Mouse (Mus musculus) left cerebral cortex, adult 8-10 months (tissue): ENCODE measurements around the gene Plb1. TPM values are rescaled to one million over a fixed set of nuclear protein-coding genes. Genes with fewer than 3 reads are reported as not detected.

Experiments
- DNase-seq, 2 experiments: peaks; one replicate each; pipeline ENCODE4 v3.0.0; 2022; ENCODE audit warnings: low spot score in 2 of 2
- total RNA-seq, 4 experiments: library from RNA; stranded (reverse); gene quantifications; 2 replicates each; pipeline ENCODE4 v1.2.4; 2022

Gene Plb1
- total RNA-seq = 1 to 10 TPM in 3 of 4 experiments, under 1 TPM in 1; 0.54 to 1.7 (median 1.3) TPM

DNA sequence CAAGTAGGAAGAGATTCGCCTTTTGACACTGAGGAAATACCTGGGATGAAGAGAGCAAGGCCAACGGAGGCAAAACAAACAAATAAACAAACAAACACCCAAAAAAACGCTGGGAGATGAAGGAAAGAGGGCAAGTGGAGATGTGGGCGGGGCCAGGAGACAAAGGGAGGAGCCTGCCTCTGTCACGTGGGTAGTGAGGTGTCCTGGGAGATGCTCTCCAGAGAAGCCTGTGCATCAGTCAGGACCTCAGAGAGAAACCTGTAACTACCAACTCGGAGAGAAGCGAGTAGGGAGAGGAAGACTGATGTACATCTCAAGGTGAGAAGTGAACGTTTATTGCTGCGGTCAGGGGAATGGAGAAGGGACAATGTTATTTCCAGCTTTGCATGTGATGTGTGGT lies at the start of gene Plb1:
TSS of gene Plb1 (plus strand) at position 235 of the 400 bp plus-strand sequence.
- no peak for DNase-seq

DNA sequence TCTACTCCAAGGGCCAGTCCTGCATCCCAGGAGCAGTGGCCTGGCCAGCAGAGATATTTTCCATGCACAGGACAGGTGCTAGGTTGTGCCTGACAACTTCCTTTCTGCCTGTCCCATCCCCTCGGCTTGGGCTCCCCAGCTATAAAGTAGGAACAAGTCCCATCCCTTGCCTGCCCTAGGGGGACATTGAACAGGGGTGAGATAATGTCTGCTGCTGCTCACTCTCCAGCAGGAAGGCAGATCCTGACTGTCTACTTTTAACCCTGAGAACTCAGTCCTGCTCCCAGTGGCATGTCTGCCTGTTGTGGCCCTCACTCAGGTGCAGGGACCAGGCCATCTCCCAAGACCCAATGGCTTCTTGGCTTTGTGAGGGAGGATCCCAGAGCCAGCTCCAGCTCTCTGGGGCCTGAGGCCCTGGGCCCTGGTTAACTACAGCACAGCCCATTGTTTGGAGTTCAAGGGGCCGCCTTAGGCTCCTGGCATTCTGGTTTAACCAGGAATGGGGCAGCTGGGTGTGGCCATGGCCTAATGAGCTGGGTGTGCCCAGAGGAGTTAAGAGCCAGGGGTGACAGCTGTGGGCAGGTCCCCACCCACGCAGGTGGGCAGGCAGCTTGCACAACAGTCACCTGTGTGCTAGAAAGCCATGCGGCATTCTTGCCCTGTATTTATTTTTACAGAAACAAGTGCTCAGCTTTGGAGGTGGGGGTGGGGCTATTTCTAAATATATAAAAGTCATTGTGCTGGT lies 49.5 kb upstream of the Plb1 start:
- DNase-seq = no peak

- no peak for DNase-seq
Measured at GRCm38 (mm10) chr5:32187717-32188116, 44.8 kb upstream of the Plb1 start.

GRCm38 (mm10) chr5:32191259-32191658 lies 41.2 kb upstream of the Plb1 start:
- DNase-seq = no peak

DNA sequence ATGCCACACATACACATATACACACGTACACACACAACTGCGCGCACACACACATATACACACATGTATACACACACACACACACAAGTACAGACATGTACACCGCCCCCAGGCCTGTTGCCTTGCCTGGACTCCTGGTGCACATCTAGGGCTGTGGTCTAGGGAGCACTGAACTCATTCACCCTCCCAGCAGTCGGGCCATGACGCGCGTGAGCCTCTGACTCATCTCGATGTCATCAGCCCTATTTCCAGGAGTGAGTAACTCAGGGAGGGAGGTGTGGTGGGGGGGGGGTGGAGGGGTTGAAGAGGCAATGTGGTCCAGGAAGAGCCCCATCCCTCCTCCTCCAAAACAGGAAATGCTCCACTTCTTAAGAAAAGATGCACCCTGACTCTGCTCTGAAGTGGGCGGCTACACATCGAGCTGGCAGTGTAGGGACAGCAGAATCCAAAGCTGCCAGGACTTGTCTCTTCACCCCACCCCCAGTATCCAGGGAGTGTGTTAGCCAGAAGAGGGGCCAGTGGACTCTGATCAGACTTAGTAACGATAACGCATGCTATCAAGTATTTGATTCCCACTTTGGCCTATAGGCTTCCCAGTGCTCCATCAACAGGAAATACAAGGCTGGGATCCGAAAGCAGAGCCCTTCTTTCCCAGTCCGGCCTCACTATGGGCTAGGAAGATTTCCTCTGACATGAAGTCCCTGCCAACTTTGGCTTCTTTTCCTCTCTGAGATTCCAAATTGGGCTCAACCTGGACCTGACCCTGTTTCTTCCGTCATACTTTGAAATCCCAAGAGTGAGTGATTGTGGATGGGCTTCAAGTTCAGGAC lies 40.3 kb upstream of the Plb1 start:
- no peak for DNase-seq

- no peak for DNase-seq
Measured at GRCm38 (mm10) chr5:32194236-32194635, 38.3 kb upstream of the Plb1 start.

DNA sequence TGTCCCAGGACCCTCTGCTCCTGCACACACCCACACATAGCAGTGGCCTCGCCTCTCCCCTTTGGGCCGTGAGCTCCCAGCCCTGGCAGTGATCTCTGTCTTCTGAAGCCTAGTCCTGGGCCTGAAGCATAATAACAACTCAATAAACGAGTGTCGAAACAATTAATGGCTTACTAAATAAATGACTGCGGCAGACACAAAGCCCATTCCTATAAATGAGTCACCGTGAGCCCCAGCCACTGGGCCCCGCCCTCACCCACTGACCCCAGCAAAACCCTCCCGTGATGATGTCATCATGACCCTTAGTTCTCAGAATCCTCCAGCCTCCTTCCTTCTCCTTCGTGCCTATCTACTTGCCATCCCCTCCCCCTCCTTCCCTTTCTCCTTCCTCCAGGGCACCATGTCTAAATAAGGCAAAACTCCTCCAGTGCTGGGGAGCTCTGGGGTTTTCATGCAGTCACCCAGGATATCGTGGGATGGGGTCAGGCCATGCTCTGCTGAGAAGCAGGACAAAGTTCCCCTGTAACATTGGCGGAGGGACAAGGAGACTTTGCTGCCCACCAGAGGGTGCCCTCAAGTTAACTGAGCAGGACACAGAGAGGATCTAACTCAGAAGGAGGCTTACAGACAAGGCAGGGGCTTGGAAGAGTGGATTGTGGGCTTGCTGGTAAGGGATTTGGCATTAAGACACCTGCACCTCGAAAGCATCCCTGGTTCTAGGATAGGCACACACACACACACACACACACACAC lies 36.5 kb upstream of the Plb1 start:
- DNase-seq = no peak

GRCm38 (mm10) chr5:32197698-32198097 lies 34.8 kb upstream of the Plb1 start:
- DNase-seq = peak; percentile 79 to 86

DNA sequence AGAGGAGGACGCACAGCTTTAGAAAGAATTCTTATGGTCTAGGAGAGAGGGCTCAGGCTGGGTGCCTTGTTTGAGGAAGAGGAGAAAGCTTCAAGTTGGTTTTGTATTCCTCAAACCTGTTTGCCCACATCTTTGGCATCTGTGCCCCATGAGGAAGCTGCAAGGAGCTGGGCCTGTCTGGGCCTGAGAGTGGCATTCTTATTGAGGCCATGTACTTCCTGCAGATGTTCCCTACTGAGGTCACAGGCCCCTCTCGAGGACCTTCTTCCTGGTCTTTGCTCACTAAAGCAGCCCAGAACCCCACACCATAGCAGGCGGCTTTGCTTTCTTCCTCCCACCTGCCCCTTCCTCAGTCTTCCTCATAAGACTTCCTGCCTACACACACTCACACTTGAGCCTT lies 33.4 kb upstream of the Plb1 start:
- no peak for DNase-seq

DNA sequence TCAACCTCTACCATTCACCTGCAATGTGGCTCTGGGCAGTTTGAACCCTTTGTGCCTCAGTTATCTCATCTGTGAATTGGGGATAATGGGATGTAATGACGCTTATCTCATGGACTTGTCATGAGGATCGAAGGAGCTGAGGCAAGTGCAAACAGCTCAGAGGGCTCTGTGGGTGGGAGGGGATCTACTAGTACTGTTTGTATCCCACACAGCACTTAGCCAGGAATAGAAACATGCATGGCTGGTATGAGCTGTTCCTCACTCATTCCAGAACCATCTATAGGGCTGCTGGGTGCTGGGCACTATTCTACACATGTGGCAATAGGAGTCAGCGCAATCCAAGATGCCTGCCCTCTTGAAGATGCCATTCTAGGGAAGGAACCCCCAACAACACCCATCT lies 32.9 kb upstream of the Plb1 start:
- peak in 1 of 2 experiments; percentile 15 for DNase-seq

GRCm38 (mm10) chr5:32204653-32205052 lies 27.9 kb upstream of the Plb1 start:
- no peak for DNase-seq

- DNase-seq = no peak
Measured at GRCm38 (mm10) chr5:32206726-32207125, 25.8 kb upstream of the Plb1 start.

- DNase-seq = no peak
Measured at GRCm38 (mm10) chr5:32208460-32208859, 24.0 kb upstream of the Plb1 start.

GRCm38 (mm10) chr5:32211011-32211410 lies 21.5 kb upstream of the Plb1 start:
- no peak for DNase-seq

- DNase-seq = no peak
Measured at GRCm38 (mm10) chr5:32213746-32214145, 18.8 kb upstream of the Plb1 start.

- no peak for DNase-seq
Measured at GRCm38 (mm10) chr5:32215510-32215909, 17.0 kb upstream of the Plb1 start.

- no peak for DNase-seq
Measured at GRCm38 (mm10) chr5:32216465-32216864, 16.0 kb upstream of the Plb1 start.

DNA sequence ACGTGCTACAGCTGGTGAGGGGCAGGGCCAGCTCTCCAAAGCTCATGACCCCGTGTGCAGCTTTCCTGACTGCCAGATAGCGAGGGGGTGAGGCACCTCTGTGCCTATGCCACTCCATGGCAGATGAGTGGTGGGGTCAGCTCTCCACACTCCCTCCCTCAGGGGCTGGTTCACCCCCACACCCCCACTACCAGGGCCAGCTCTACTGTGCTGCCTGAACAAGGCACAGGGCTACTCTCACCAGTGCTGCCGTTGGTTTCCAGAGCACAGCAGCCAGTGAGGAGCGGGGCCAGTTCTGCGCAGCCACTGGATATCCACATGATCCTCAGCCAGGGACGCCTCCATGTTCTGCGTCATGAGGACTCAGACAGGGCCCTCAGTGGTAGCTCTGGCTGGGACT lies 15.0 kb upstream of the Plb1 start:
- no peak for DNase-seq

DNA sequence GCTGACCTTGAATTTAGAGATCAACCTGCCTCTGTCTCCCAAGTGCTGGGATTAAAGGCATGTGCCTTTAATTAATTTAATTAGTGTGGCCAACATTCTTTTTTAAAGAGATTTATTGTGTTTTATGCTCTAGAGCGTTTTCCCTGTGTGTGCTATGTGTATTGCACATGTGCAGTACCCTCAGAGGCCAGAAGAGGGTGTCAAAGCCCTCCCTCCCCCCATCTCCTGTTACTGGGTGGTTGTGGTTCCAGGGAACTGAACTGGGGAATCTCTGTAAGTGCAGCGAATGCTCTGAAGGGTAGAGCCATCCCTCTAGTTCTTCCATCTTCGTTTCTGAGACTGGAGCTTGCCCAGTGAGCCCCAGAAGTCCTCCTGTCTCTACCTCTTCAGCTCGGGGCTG lies 2.1 kb upstream of the Plb1 start:
- no peak for DNase-seq

DNA sequence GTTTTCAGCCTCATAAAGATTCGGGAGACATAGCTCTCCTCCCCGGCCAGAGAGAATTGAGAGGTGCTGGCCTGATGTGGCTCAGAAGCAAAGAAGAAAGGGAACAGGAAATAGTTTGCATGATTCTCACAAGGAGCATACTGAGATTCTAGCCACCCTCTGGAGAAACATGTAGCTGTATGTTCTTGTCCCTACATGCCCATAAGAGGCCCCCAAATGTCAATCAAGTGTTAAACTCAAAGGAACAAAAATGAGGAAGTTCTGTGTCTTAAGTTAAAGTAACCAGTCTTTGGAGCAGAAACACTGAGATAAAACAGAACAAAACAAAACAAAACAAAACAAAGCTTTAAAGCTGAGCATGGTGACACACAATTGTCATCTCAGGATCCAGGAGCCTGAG lies 6.8 kb downstream of the Plb1 start:
- DNase-seq = no peak

- DNase-seq = no peak
Measured at GRCm38 (mm10) chr5:32240741-32241140, 8.2 kb downstream of the Plb1 start.

GRCm38 (mm10) chr5:32243286-32243885 lies 10.9 kb downstream of the Plb1 start:
- no peak for DNase-seq
